8 mouse cellular contexts compared by ENCODE assay signal in genomic region chrX:102004370-102004769, GRCm38 (mm10).
DNase-seq lines count a peak whose midpoint lies in the region; ATAC-seq and TF ChIP-seq lines count a peak whose summit lies in the region.
"Had no signal": no experiment of that assay in that cellular context is flagged by ENCODE, and none has a peak within 500 bp of the region (broad histone marks: within the 10 kb centered on the region; RNA-seq: fewer than 3 reads in every experiment).

No protein-coding gene starts in this region.

- no peaks in the 10 kb centered on the region for H3K4me1 ChIP-seq in liver, embryonic 12.5 days
- no peaks in the 10 kb centered on the region for H3K4me1 ChIP-seq in liver, postnatal 0 days (ENCODE audit: insufficient read depth)
- peaks cover 18% of the 10 kb centered on the region for H3K4me1 ChIP-seq in embryonic facial prominence, embryonic 15.5 days
- peaks cover 2% of the 10 kb centered on the region; the same call in 1 of the 2 replicates for H3K4me1 ChIP-seq in hindbrain, embryonic 16.5 days (ENCODE audit: control insufficient read depth, insufficient read depth, low read depth, low read length)
- H3K4me1 ChIP-seq in neural tube, embryonic 14.5 days (ENCODE audit: control insufficient read depth, insufficient read depth, low read length), result no peaks in the 10 kb centered on the region

- H3K36me3 ChIP-seq in liver, embryonic 12.5 days, result no peaks in the 10 kb centered on the region
- H3K36me3 ChIP-seq in liver, postnatal 0 days (replicated peaks; ENCODE audit: insufficient read depth, low read length), result no peaks in the 10 kb centered on the region
- no peaks in the 10 kb centered on the region for H3K36me3 ChIP-seq in embryonic facial prominence, embryonic 15.5 days
- no peaks in the 10 kb centered on the region for H3K36me3 ChIP-seq in hindbrain, embryonic 16.5 days (ENCODE audit: control insufficient read depth, insufficient read depth, low read length)
- H3K36me3 ChIP-seq in neural tube, embryonic 14.5 days (ENCODE audit: control insufficient read depth, insufficient read depth, low read length), result no peaks in the 10 kb centered on the region

- no peak overlapping the region for H3K27ac ChIP-seq in liver, embryonic 12.5 days
- H3K27ac ChIP-seq in liver, postnatal 0 days (ENCODE audit: low read depth), result no peak overlapping the region
- no peak overlapping the region for H3K27ac ChIP-seq in embryonic facial prominence, embryonic 15.5 days (replicated peaks)
- peak overlapping the region; percentile 25; the same call in 1 of the 2 replicates for H3K27ac ChIP-seq in hindbrain, embryonic 16.5 days (ENCODE audit: low read depth, low read length)
- H3K27ac ChIP-seq in neural tube, embryonic 14.5 days (ENCODE audit: low read depth, low read length), result no peak overlapping the region

- no peaks in the 10 kb centered on the region for H3K9me3 ChIP-seq in liver, embryonic 12.5 days (replicated peaks)
- no peaks in the 10 kb centered on the region for H3K9me3 ChIP-seq in liver, postnatal 0 days (ENCODE audit: low read length)
- no peaks in the 10 kb centered on the region for H3K9me3 ChIP-seq in embryonic facial prominence, embryonic 15.5 days (replicated peaks)
- no peaks in the 10 kb centered on the region for H3K9me3 ChIP-seq in hindbrain, embryonic 16.5 days (ENCODE audit: control insufficient read depth, low read length)
- H3K9me3 ChIP-seq in neural tube, embryonic 14.5 days (ENCODE audit: control insufficient read depth, low read length), result no peaks in the 10 kb centered on the region

- H3K27me3 ChIP-seq in liver, embryonic 12.5 days (replicated peaks), result peaks cover 96% of the 10 kb centered on the region
- peaks cover 29% of the 10 kb centered on the region for H3K27me3 ChIP-seq in liver, postnatal 0 days (ENCODE audit: insufficient read depth, low read length)
- peaks cover 34% of the 10 kb centered on the region for H3K27me3 ChIP-seq in embryonic facial prominence, embryonic 15.5 days
- peaks cover 11% of the 10 kb centered on the region; the same call in 1 of the 2 replicates for H3K27me3 ChIP-seq in hindbrain, embryonic 16.5 days (replicated peaks; ENCODE audit: control insufficient read depth, insufficient read depth, low read length)
- H3K27me3 ChIP-seq in neural tube, embryonic 14.5 days (ENCODE audit: control insufficient read depth, insufficient read depth, low read length), result peaks cover 3% of the 10 kb centered on the region; the same call in 1 of the 2 replicates

- DNase-seq in liver, postnatal 0 days, result no peak
- no peak for DNase-seq in adrenal gland, postnatal 36 days
- DNase-seq in adrenal gland, postnatal 25 days, result no peak

- no peak overlapping the region for H3K9ac ChIP-seq in liver, embryonic 12.5 days
- no peak overlapping the region for H3K9ac ChIP-seq in liver, postnatal 0 days (replicated peaks)
- no peak overlapping the region for H3K9ac ChIP-seq in embryonic facial prominence, embryonic 15.5 days
- H3K9ac ChIP-seq in hindbrain, embryonic 16.5 days (ENCODE audit: low read depth, low read length), result peak overlapping the region; percentile 57
- 0 out of 2 replicates have a peak overlapping the region, but pooled peaks have one; percentile 16 for H3K9ac ChIP-seq in neural tube, embryonic 14.5 days (replicated peaks; ENCODE audit: low read depth, low read length)

- 10% methylated on average over 7 of the region's 7 CpGs for WGBS in liver, embryonic 12.5 days (ENCODE audit: insufficient replicate concordance)
- WGBS in liver, postnatal 0 days (ENCODE audit: insufficient replicate concordance), result 22% methylated on average over 7 of the region's 7 CpGs
- 16% methylated on average over 7 of the region's 7 CpGs for WGBS in embryonic facial prominence, embryonic 15.5 days
- WGBS in hindbrain, embryonic 16.5 days, result 8% methylated on average over 7 of the region's 7 CpGs
- WGBS in neural tube, embryonic 14.5 days, result 12% methylated on average over 7 of the region's 7 CpGs

- peak overlapping the region; percentile 35; the same call in 1 of the 2 replicates for H3K4me2 ChIP-seq in liver, embryonic 12.5 days
- no peak overlapping the region for H3K4me2 ChIP-seq in liver, postnatal 0 days (ENCODE audit: low read depth, low read length)
- peak overlapping the region; percentile 43 for H3K4me2 ChIP-seq in embryonic facial prominence, embryonic 15.5 days (replicated peaks)
- H3K4me2 ChIP-seq in hindbrain, embryonic 16.5 days (ENCODE audit: low read length), result peak overlapping the region; percentile 63
- peak overlapping the region; percentile 54 for H3K4me2 ChIP-seq in neural tube, embryonic 14.5 days (ENCODE audit: low read depth, low read length)

- no peak for ATAC-seq in liver, embryonic 12.5 days
- ATAC-seq in liver, postnatal 0 days, result no peak
- ATAC-seq in embryonic facial prominence, embryonic 15.5 days (ENCODE audit: insufficient number of reproducible peaks, low FRiP score, low TSS enrichment, low read depth), result no peak
- ATAC-seq in hindbrain, embryonic 16.5 days, result peak; percentile 38; the same call in 1 of the 2 replicates
- ATAC-seq in neural tube, embryonic 14.5 days (ENCODE audit: low read depth), result peak; percentile 68

- TF ChIP-seq EP300 in liver, postnatal 0 days (IDR thresholded peaks at IDR 0.05; ENCODE audit: low read depth), result no peak

- H3K4me3 ChIP-seq in liver, embryonic 12.5 days, result no peak overlapping the region
- no peak overlapping the region for H3K4me3 ChIP-seq in liver, postnatal 0 days (ENCODE audit: low read depth, low read length)
- peak overlapping the region; percentile 19 for H3K4me3 ChIP-seq in embryonic facial prominence, embryonic 15.5 days (replicated peaks)
- peak overlapping the region; percentile 40 for H3K4me3 ChIP-seq in hindbrain, embryonic 16.5 days (ENCODE audit: low read length)
- H3K4me3 ChIP-seq in neural tube, embryonic 14.5 days (ENCODE audit: low read depth, low read length), result peak overlapping the region; percentile 26
- H3K4me3 ChIP-seq: erythroblast, embryonic 14.5 days had no signal

- no peak for TF ChIP-seq CTCF in liver, postnatal 0 days (IDR thresholded peaks at IDR 0.05; ENCODE audit: low read depth)

Comparison
In these comparisons a context has a peak if more than half of its experiments do, and no peak if none do; other contexts are left out.
1. ATAC-seq: peak in hindbrain, embryonic 16.5 days (single experiment) and neural tube, embryonic 14.5 days (single experiment); none in liver, embryonic 12.5 days (single experiment), liver, postnatal 0 days (single experiment) and embryonic facial prominence, embryonic 15.5 days (single experiment).
2. H3K4me3 ChIP-seq: peak in embryonic facial prominence, embryonic 15.5 days (single experiment), hindbrain, embryonic 16.5 days (single experiment) and neural tube, embryonic 14.5 days (single experiment); none in liver, embryonic 12.5 days (single experiment) and liver, postnatal 0 days (single experiment).
3. H3K9ac ChIP-seq: peak in hindbrain, embryonic 16.5 days (single experiment) and neural tube, embryonic 14.5 days (single experiment); none in liver, embryonic 12.5 days (single experiment), liver, postnatal 0 days (single experiment) and embryonic facial prominence, embryonic 15.5 days (single experiment).